Comparison of ENCODE assay signal across 8 mouse cellular contexts in genomic region chr14:73239291-73239690, GRCm38 (mm10). TPM values are rescaled to one million over a fixed set of nuclear protein-coding genes. Genes with fewer than 3 reads are reported as not detected.
DNase-seq lines count a peak whose midpoint lies in the region; ATAC-seq lines count a peak whose summit lies in the region.

No protein-coding gene starts in this region.

- peak; percentile 58 for DNase-seq in 3T3-L1 (ENCODE audit: low read depth, low spot score)
- peak; percentile 42 for DNase-seq in Muller cell, postnatal 12 days (ENCODE audit: inconsistent ontology term)
- peak; percentile 27 for DNase-seq in kidney, adult 18-20 months
- peak; percentile 20 to 34 for DNase-seq in thymus, postnatal 36 days
- DNase-seq in ovary, postnatal 10 days (ENCODE audit: low spot score): no peak
- DNase-seq in testis, postnatal 14 days (ENCODE audit: low spot score): no peak

- no peaks in the 10 kb centered on the region for H3K36me3 ChIP-seq in forebrain, embryonic 15.5 days

- peak overlapping the region; percentile 55 for H3K4me2 ChIP-seq in forebrain, embryonic 15.5 days (replicated peaks)

- ATAC-seq in forebrain, embryonic 15.5 days (replicated peaks): no peak
- ATAC-seq in megakaryocyte-erythroid progenitor cell, adult 5-6 weeks (replicated peaks; ENCODE audit: low FRiP score, low TSS enrichment, poor library complexity, severe bottlenecking): peak; percentile 62

- WGBS in forebrain, embryonic 15.5 days: under 1% methylated on average over 6 of the region's 6 CpGs

- peak overlapping the region; percentile 48 for H3K9ac ChIP-seq in forebrain, embryonic 15.5 days (replicated peaks)

- peak overlapping the region; percentile 48 for H3K4me3 ChIP-seq in forebrain, embryonic 15.5 days

- peaks cover 14% of the 10 kb centered on the region for H3K4me1 ChIP-seq in forebrain, embryonic 15.5 days

- no peaks in the 10 kb centered on the region for H3K27me3 ChIP-seq in forebrain, embryonic 15.5 days

- no peaks in the 10 kb centered on the region for H3K9me3 ChIP-seq in forebrain, embryonic 15.5 days

- H3K27ac ChIP-seq in forebrain, embryonic 15.5 days (replicated peaks): peak overlapping the region; percentile 78

RNA-seq across cellular contexts. Expression of gene Lpar6, which starts 1.6 kb away (rescaled TPM):
- 4.9 TPM in 2 replicates for polyA plus RNA-seq in forebrain, embryonic 15.5 days (2015; fragmentation: Nextera tagmentation; extraction: Ambion mirVana)
- total RNA-seq in megakaryocyte-erythroid progenitor cell, adult 5-6 weeks (2014; fragmentation: Nextera tagmentation): 0.76 and 1.9 TPM in 2 replicates
- total RNA-seq in megakaryocyte-erythroid progenitor cell, adult 5-6 weeks (2017): 0.94 and 4.3 TPM in 2 replicates

Comparison
In these comparisons a context has a peak if more than half of its experiments do, and no peak if none do; other contexts are left out.
1. DNase-seq: peak in 3T3-L1 (single experiment), Muller cell, postnatal 12 days (single experiment), kidney, adult 18-20 months (single experiment) and thymus, postnatal 36 days (2 of 2); none in ovary, postnatal 10 days (single experiment) and testis, postnatal 14 days (single experiment).